Mouse (Mus musculus) cerebellum, postnatal 25 days (tissue): Measurements from ENCODE around the gene Npw.

Experiments used
- DNase-seq, 2 experiments: peaks; one replicate each; pipeline ENCODE4 v3.0.0; 2021; ENCODE audit warnings: mixed read lengths in 2 of 2

Gene Npw

DNA sequence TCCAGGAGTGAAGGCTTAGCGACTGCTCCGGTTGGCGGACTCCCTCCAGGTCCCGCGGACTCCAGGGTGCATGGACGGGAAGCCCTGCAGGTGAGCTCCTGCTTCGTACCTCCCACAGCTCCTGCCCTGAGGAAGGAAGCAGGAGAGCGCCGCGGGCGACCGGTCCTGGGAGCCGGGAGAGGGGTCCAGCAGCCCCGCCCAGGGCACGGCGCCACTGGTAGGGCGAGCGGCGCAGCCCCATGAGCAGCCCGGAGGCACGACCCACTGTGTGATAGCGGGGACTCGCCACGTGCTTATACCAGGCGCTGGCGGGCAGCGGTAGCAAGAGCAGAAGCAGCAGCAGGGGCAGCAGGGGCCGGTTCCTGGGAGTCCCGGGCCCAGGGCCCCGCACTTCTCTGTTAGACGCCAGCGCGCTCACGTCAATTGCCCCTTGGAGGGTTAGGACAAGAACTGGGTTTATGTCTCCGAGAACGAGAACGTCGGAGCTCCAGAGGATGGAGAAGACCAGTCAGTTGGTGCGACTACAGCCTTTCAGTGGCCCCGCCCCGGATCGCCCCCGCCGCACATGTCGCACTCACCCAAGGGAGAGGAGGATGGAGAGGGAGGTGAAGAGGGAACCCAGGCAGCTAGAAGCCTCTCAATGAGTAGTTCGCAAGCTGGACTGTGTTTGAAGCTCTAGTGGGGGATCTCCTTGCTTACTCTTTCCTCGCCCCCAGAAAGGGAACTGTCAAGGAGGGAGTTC is at the start of gene Npw:
TSS of gene Npw (minus strand) at position 441 of the 742 bp plus-strand sequence.
- DNase-seq: no peak

DNA sequence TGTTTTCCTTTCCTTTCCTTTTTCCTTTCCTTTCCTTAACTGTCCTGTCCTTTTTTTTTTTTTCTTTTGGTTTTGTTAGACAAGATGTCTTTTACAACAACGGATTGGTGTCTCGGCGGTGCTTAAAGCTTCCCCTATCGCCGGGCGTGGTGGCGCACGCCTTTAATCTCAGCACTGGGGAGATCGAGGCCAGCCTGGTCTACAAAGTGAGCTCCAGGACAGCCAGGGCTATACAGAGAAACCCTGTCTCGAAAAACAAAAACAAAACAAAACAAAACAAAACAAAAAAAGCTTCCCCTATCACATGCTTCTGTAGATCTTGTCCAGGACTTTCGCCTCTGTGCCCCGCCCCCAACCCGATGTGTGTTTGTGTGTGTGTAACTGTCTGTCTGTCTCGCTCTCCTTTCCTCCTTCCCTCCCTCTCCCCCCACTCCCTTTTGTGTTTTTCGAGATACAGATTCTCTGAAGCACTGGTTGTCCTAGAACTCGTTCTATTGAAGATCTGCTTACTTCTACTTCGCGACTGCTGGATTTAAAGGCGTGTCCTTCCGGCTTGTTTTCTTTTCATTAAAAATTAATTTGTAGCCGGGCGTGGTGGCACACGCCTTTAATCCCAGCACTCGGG is 49.7 kb upstream of the Npw start:
- no peak for DNase-seq

DNA sequence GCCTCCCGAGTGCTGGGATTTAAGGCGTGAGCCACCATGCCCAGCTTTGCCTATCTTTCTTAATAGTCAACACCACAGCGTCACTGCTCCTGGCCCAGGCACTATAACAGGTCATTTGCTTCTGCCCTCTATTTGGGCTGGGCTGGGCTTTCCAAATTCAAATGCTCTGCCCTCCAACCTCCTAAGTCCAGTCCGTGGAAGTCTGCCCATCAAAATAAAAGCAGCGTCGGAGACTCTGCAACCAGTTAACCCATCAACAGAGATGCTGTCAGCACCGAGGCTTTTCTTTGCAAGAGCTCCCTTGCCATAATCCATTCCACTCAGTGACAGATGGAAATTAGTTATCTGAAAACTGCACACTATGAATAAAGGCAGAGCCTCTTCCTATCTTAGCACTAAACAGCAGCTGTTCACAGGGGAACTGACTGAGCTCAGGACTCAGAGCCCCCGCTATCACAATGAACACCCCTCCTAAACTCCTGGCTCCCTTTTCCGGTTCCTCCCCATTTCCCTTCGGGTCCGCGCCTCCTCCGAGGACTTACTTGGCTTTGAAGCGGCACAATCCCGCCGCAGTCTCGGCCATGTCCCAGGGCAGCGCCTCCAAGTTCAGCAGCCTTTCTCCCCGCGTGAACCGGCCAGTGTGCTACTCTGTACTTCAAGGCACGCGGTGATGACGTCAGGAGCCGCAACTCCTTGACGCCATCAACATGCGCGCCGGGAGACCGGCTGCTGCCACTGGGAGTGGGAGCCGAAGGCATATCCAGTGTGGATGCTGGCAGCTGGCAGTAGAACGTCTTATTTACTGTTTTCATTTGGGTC is 48.9 kb upstream of the Npw start, which contains the start of gene Tbl3:
TSS of gene Tbl3 (minus strand) at position 679 of the 819 bp plus-strand sequence.
- peak; percentile 94 to 97 for DNase-seq

DNA sequence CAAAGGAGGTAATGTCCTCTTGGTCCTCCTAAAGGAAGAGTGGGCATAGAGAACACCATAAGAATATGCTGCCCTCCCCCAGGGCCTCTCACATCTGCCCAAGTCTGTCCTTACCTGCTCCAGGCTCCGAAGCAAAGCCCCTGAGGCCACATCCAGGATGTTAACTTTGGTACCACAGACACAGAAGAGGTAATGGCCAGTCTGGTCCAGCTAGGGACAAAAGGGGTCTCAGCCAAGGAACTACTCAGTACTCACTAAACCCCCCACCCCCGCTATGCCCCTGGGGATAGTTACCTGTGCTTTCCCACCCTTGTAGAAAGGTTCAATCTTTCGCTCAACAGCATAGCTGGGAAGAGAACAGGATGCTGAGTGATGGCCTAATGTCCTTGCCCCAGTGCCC is 47.6 kb upstream of the Npw start:
- no peak for DNase-seq

DNA sequence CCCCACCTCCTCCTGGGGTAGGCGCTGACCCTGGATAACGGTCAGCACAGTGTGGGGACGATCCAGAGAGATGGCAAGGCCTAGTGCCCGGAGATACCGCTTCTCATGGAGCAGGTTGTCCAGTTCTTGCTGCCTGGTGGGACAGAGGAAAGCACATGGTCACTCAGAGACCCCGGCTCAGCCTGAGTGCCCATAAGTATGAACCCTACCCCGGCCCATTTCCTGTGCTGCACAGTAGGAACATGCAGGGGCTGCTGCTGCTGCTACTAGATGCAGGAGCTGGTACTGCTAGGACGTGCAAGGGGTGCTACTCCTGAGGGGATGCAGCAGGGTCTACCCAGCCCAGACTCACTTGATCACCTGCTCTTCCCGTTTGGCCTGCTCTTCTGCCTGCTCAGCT is 43.0 kb upstream of the Npw start:
- DNase-seq: no peak

DNA sequence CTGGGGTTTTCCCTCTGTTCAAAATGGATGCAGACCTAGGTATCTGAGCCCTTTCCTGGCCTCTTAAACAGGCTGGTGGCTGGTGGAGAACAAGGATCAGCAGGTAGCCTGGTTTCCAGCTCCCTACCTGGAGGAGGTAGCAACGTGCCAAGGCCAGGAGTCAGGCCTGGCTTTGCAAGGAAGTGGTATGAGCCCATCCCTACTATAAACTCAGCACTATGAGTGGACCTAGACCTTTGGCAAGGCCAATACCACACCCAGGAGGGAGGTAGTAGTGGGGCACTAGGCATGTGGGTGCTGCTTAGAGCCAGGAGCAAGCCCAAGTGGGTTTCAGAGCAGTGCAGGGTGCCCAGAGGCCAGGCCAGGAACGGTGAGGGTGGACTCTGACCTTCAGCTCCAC is 41.2 kb upstream of the Npw start:
- DNase-seq: no peak

DNA sequence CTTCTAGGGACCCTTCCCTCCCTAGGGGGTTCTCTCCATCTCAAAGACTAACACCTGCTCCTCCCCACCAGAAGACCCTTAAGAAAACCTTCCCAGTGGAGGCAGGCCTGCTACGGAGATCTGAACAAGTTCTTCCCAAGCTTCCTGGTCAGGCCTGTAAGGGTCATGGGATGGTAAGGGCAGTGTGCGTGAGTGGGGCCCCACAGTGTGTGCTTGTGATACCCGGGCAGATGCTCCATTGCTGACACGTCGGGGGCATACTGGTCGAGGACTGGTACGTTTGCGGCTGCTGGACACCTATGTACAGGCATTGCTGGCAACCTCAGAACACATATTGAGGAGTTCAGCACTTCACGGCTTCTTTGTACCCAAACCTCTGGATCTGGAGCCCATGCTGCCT is 40.5 kb upstream of the Npw start:
- DNase-seq: no peak

DNA sequence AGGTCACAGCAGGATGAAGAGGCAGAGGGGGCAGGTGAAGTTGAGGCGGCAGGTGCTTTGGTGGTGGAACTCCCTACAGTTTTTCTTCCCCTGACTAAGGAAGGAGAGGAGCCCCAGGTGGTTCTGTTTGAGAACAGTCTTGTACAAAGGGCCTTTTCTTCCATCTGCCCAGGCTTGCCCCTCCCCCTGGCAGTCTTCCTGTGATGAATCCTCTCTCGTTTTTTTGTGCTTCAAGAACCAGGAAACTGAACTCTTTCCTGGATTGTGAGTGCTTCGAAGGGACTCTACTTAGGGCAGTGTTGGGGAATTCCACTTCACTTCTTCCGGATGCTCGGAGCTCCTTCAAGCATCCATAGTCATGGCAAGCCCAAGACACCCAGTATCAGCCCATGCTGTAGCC is 39.7 kb upstream of the Npw start:
- DNase-seq: no peak

DNA sequence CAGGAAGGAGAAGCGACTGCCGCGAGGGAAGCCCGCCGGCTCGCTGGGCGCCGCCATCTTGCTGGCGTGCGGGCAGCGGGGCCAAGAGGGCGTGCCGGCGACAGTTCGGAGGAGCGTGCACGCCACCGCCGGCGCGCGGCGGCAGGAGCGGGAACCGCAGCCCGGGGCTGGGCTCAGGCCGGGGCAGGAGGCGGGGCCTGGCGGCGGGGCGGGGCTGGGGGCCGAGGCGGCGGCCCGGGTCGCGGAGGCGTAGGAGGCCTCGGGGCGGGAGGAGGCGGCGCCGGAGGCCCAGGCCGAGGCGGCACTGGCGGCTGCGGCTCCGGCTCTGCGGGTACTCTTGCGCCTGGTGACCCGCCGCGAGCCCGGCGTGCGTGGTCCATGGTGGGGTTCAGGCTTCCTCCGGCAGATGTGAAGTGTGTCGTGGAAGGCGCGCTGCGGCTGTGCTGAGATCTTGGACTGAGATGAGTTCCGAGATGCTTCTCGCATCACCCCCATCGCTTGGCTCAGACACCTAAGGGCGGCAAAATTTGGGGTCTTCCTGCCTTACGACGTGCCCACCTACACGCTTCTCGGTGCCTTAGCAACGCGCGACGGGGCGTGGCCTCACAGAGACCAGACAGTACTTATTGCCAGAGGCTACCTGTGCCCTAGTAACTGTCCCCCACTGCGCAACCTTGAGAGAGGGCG is 37.9 kb upstream of the Npw start, which contains the start of the genes Gfer and Noxo1:
TSS of gene Gfer (minus strand) at position 146 of the 687 bp plus-strand sequence.
TSS of gene Noxo1 (plus strand) at position 224 of the 687 bp plus-strand sequence.
- peak; percentile 90 to 96 for DNase-seq

DNA sequence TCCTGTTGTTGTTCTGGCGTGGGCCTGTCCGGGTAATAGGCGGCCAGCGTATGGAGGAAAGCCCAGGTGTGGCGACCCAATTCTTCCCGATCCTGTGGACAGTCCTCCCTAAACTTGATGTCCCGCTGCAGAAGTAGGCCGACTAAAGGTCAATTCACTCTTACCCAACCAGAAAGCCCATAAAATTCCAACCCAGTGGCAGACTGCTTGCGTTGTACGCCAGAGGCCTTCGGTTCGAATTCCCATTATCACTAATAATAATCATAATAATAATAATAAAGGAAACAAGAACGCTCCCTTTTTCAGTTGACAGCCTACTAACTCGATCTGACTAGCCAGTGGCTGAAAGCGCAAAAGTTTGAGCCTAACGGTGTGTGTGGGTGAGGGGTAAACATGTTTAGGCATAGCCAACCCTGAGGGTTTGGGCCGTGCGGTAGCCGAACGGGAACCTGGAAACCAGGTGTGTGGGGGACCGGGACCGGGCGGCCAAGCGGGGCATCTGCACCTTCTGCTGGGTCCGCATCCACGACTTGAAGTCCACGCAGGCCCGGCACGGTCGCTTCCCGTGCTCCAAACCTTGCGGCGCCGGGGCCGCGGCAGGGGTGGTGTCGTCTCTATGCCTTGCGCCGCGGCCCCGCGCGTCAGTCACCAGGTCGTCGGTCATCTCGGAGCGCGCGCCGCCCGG is 37.2 kb upstream of the Npw start:
- no peak for DNase-seq

DNA sequence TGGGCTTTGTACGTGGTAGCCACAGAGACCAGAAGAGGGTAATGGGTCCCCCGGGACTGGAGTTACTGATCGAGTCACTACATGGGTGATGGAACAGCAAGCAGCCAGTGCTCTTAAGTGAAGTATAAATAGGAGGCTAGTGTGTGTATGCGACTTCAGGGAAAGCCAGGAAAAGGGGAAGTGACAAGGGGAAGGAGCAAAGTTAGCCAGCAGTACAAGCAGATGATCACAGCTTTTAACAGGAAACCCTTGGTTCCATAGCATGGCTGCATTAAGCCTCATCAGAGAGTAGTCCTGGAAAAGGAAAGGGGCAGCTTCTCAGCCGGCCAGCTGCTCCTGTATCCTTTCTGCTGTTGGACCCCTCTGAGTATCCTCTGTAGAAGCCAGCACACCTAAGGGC is 34.1 kb upstream of the Npw start:
- DNase-seq: no peak

DNA sequence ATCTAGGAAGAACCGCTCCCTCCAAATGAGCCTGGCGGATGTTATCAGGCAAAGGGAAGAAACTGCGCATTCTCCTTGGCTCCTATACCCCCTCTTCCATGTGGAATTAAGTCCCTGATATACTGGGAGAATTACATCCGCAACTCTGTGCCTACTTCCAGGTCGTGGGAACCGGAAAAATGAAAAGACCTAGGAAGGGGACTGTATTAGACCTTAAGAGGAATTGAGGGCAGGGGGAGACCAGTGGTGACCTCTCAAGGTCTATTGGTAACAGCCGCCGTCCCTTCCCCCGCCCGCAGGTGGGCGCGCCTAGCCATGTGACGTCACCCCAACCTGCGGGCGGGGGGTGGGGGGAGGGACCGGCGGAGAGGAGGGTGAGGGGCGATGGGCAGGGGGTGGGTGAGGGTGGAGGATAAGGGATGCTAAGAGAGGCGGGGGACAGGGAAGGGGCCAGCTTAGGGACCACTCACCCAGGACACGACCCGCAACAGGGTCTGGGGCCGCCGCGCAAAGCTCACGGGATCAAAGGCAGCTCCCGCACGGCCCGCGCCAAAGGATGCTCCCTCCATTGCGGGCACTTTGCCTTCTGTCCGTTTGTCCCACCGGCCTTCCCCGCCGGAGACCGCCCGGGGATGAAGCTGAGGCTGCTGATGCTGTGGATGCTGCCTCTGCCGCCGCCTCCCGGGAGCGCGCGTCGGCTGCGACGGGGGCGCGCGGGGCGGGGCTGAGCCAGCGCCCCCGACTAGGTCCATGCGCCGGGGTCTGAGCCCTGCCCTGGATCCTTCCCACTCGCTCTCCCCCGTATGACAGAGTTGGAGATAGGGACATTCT is 31.2 kb upstream of the Npw start, which contains the start of gene Syngr3:
TSS of gene Syngr3 (minus strand) at position 705 of the 831 bp plus-strand sequence.
- DNase-seq: peak; percentile 75 to 81

DNA sequence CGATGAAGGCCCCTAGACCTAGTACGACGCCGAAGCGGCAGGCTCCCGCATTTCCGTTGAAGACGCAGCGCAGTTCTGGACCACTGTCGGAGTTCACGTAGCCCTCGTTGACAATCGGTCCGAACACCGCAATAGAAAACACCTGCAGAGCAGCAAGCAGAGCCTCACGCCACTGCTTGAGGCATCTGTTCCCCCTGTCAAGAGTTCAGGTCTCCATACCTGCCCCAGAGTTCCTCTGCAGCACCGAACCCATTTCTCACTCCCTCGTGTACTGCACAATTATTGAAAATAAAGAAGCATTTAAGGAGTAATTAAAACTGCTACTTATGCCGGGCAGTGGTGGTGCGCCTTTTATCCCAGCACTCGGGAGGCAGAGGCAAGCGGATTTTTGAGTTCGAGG is 29.3 kb upstream of the Npw start:
- no peak for DNase-seq

DNA sequence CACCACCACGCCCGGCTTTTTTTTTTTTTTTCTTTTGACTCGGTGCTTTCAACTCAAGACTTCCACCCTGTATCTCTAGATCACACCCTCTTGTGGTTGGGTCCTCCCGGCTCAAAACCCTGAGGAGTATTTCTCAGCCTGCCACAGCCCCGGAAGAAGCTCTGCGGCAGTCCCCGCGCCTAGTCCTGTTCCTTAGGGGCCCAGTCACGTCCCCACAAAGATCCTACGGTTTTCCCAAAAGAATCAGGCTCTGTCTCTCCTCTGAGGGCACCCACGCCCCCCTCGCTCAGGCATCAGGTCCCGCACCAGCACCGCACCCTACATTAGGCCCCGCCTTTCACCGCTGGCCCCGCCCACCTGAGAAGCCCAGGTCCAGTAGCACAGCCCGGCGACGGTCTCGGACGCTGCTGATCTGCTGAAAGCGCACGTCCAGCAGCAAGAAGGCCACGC is 28.9 kb upstream of the Npw start:
- peak in 1 of 2 experiments; percentile 67 for DNase-seq

DNA sequence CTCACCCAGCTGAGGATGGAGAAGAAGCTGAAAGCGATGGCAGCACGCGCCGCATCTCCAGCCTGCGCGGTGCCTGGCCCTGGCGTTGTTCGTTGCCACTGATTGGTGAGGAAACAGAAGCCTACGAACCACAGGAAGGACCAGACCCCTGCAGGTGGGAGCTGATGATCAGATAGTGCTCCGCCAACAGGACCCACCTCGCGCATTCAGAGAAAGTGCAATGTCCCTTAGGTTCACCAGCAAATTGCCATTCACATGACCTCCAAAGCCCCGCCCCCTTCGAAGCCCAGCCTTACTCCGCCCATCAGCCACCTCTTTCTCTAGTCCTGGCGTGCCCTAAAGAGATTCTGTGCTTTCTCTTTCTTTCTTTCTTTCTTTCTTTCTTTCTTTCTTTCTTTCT is 28.3 kb upstream of the Npw start:
- peak in 1 of 2 experiments; percentile 51 for DNase-seq

DNA sequence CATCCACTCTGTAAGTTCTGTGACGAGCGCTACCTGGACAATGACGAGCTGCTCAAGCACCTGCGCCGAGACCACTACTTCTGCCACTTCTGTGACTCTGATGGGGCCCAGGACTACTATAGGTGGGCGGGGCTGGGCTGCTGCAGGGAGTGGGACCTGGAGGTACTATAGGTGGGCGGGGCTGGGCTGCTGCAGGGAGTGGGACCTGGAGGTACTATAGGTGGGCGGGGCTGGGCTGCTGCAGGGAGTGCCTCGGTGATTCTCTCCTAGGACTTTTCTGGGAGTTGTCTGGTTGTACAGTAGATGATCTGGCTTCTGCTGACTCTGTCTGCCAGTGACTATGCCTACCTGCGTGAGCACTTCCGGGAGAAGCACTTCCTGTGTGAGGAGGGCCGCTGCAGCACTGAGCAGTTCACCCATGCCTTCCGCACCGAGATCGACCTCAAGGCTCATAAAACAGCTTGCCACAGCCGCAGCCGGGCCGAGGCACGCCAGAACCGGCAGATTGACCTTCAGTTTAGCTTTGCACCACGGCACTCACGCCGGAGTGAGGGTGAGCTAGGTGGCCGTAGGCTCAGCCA is 19.3 kb upstream of the Npw start:
- DNase-seq: no peak

DNA sequence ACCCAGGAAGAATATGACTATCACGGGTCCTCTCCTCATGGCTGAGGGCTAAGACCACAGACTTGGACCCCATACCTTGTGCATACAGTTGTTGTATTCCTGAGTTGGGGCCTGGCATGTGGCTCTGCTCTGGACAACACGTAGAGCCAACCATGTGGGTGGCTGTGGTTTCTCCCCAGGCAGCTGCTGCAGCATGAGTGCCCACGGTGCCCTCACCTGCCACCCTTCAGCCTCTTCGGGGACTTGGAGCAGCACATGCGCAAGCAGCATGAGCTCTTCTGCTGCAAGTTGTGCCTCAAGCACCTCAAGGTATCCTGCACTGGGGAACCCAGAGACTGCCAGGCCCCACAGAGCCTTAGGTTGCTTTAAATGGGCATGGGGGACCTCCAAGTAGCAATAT is 18.6 kb upstream of the Npw start:
- DNase-seq: no peak

DNA sequence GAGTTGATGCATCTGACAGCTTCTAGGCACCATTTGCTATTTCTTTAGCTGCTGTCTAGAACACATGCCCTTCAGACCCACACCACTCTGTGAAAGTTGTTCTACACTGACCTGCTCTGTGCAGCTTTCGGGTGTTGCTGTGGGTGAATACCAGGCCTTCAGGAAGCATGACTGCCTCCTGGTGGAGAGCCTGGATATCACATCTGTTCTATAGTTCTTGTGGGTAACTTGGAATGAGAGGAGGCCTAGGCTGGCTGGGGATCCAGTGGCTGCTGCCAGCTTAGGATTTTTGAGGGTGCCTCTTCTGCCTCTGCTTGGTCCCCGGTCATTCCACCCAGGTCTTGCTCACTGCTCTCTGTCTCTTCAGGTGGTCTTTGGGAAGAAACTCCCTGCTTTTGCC is 17.9 kb upstream of the Npw start:
- peak; percentile 67 to 82 for DNase-seq

DNA sequence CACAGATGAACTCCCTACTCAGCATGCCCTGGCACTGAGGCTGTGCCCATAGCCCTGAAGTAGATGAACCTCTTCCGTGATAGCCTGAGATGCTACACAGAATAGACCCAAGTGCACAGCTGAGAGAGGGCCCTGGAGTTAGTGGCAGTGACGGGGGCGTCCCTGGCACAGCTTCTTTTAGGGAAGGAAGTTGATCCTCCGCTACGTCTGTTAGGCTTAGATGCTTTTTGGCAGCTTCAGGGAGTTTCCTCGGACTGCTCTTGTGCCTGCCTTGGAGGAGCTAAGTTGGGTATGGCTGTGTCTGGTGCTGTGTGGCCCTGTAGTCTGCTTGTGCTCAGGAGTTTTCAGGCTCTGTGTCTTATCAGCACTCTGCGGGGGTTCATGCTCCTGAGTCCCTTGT is 16.0 kb upstream of the Npw start:
- no peak for DNase-seq

DNA sequence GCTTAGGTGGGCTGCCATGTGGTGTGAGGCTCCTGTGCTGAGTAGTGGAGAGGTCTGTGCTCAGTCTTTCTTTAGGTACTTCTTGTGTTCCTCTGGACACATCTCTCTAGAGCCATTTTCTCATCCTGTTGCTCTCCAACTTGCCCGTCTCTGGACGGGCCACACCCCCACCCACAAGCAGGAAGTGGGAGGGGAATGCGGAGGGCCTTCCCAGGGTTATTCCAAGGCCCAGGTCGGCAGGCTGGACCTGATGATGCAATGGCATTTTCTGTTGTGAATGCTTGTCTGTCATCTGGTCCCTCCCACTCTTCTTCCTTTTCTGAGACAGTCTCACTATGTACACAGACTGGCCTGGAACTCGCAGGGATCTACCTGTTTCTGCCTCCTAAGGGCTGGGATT is 13.9 kb upstream of the Npw start:
- no peak for DNase-seq

DNA sequence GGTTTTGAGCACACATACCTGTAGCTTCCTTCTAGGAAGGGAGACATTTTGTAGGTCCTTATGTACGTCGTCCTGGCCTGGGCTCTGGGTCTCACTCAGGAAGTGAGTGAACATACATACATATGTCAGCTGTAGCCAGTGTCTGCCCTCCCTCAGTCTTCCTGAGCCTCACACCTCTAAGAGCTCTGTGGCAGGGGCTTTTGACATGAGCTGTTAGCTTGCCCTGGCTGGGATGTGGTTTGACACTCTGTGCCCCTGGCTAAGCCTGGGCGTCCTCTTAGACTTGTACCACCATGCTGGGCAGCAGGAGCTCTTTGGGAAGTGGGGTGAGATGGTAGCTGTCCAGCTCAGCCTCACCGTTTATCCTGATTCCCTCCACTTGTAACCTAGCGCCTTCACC is 13.1 kb upstream of the Npw start:
- no peak for DNase-seq
